Mouse (Mus musculus) midbrain, postnatal 0 days (tissue): ENCODE measurements around the gene Isl1. TPM values are rescaled to one million over a fixed set of nuclear protein-coding genes. Genes with fewer than 3 reads are reported as not detected.
A peak's percentile ranks its signal among the peaks of the same experiment; 100 is the strongest.

Source experiments
- ATAC-seq: fragments of 200-750 bp; cut with Nextera tagmentation; 2 replicates; pipeline ENCODE4 v1.8.0; 2017; ENCODE audit warnings: moderate number of reproducible peaks, mild to moderate bottlenecking, moderate TSS enrichment, moderate library complexity; ENCODE audit not compliant: low FRiP score
- DNase-seq: peaks from one replicate; pipeline ENCODE4 v3.0.0-alpha.2; 2015; ENCODE audit warnings: low spot score
- H3K27ac ChIP-seq: fragments of 300-500 bp; sonication (generic); 2 replicates; pipeline ENCODE4 v1.5.1; 2014; ENCODE audit warnings: low read depth, mild to moderate bottlenecking, low read length, mixed read lengths
- H3K27me3 ChIP-seq: fragments of 300-500 bp; sonication (generic); 2 replicates; pipeline ENCODE4 v1.6.1; 2014; ENCODE audit warnings: low read length, control low read depth, mixed read lengths; ENCODE audit not compliant: insufficient read depth
- H3K36me3 ChIP-seq: fragments of 300-500 bp; sonication (generic); 2 replicates; pipeline ENCODE4 v1.6.1; 2014; ENCODE audit warnings: low read length, control low read depth, mixed read lengths; ENCODE audit not compliant: insufficient read depth
- H3K4me1 ChIP-seq: fragments of 300-500 bp; sonication (generic); 2 replicates; pipeline ENCODE4 v1.6.1; 2014; ENCODE audit warnings: mild to moderate bottlenecking, control low read depth, antibody characterized with exemption, low read length, mixed read lengths; ENCODE audit not compliant: insufficient read depth
- H3K4me2 ChIP-seq: fragments of 300-500 bp; sonication (generic); 2 replicates; pipeline ENCODE4 v1.6.1; 2014; ENCODE audit warnings: low read depth, mild to moderate bottlenecking, low read length, mixed read lengths; ENCODE audit not compliant: poor library complexity, severe bottlenecking
- H3K4me3 ChIP-seq: fragments of 300-500 bp; sonication (generic); 2 replicates; pipeline ENCODE4 v1.5.1; 2014; ENCODE audit warnings: low read depth, mild to moderate bottlenecking, low read length, moderate library complexity
- H3K9ac ChIP-seq: fragments of 300-500 bp; sonication (generic); replicated peaks from 2 replicates; pipeline ENCODE4 v1.6.1; 2014; ENCODE audit warnings: mild to moderate bottlenecking, low read length, moderate library complexity, mixed read lengths; ENCODE audit not compliant: poor library complexity, severe bottlenecking
- H3K9me3 ChIP-seq: fragments of 300-500 bp; sonication (generic); 2 replicates; pipeline ENCODE4 v1.6.1; 2016; ENCODE audit warnings: low read length, control low read depth
- CTCF ChIP-seq: IDR thresholded peaks from 2 replicates; pipeline ENCODE4 v1.5.1; 2016; ENCODE audit warnings: antibody characterized with exemption, mild to moderate bottlenecking
- WGBS: fragments of 180-500 bp; shearing (Covaris S2); extraction: QIAGEN DNeasy Blood & Tissue Kit; methylation state at CpG from one replicate; pipeline ENCODE4 v1.1.7; 2014; 5-methylcytosine and 5-hydroxymethylcytosine counted together
- polyA plus RNA-seq: library from polyadenylated mRNA; unstranded; fragments of >200 nt; fragmentation: Nextera tagmentation; extraction: Ambion mirVana; gene quantifications from 2 replicates; pipeline ENCODE4 v1.2.1, GENCODE M21; 2015
- total RNA-seq: library from RNA; depleted of rRNA; stranded (reverse); fragments of >200 nt; gene quantifications from 2 replicates; pipeline ENCODE4 v1.2.3, GENCODE M21; 2014; rRNA removed

Gene Isl1
- total RNA-seq = 6.8 and 12.3 TPM in 2 replicates
- 13.2 and 25.8 TPM in 2 replicates for polyA plus RNA-seq

- peak; percentile 63 for ATAC-seq
- Histone ChIP-seq H3K4me3 (peak within 1 kb of the TSS; percentile 39), H3K27me3 (peaks cover 69% of the 10 kb centered on the region), H3K9me3 (no peaks in the 10 kb centered on the region), H3K4me2 (peak within 1 kb of the TSS; percentile 52), H3K9ac (no peak within 1 kb of the TSS), H3K4me1 (no peaks in the 10 kb centered on the region), H3K27ac (no peak within 1 kb of the TSS), H3K36me3 (no peaks in the 10 kb centered on the region)
- DNase-seq = peak; percentile 51
- WGBS = under 1% methylated on average over 62 of the region's 82 CpGs
- TF ChIP-seq CTCF = no peak
Observed at GRCm38 (mm10) chr13:116309584-116310462, at the start of gene Isl1. TSS of gene Isl1 (minus strand) at chr13:116309689.

- Histone ChIP-seq H3K4me3 (no peak overlapping the region), H3K27me3 (peaks cover 5% of the 10 kb centered on the region; the same call in 1 of the 2 replicates), H3K9ac (no peak overlapping the region), H3K36me3 (no peaks in the 10 kb centered on the region), H3K27ac (no peak overlapping the region), H3K4me1 (no peaks in the 10 kb centered on the region), H3K4me2 (no peak overlapping the region), H3K9me3 (no peaks in the 10 kb centered on the region)
- ATAC-seq (peak; percentile 56; the same call in 1 of the 2 replicates), DNase-seq (no peak)
- 49% methylated on average over 3 of the region's 3 CpGs for WGBS
- no peak for TF ChIP-seq CTCF
Observed at GRCm38 (mm10) chr13:116335763-116336162, 26.3 kb upstream of the Isl1 start.

GRCm38 (mm10) chr13:116313636-116314530 lies 4.4 kb upstream of the Isl1 start:
- no peaks in the 10 kb centered on the region for H3K36me3 ChIP-seq
- no peak overlapping the region for H3K9ac ChIP-seq
- no peaks in the 10 kb centered on the region for H3K9me3 ChIP-seq
- H3K27me3 ChIP-seq = peaks cover 63% of the 10 kb centered on the region
- ATAC-seq (no peak), DNase-seq (no peak)
- no peaks in the 10 kb centered on the region for H3K4me1 ChIP-seq
- H3K4me3 ChIP-seq = no peak overlapping the region
- no peak overlapping the region for H3K4me2 ChIP-seq
- 2% methylated on average over 28 of the region's 28 CpGs for WGBS
- H3K27ac ChIP-seq = no peak overlapping the region
- TF ChIP-seq CTCF = no peak

GRCm38 (mm10) chr13:116311871-116312720 lies 2.6 kb upstream of the Isl1 start:
- H3K9me3 ChIP-seq = no peaks in the 10 kb centered on the region
- WGBS = 3% methylated on average over 13 of the region's 13 CpGs
- DNase-seq = peak; percentile 21
- no peak overlapping the region for H3K4me2 ChIP-seq
- H3K9ac ChIP-seq = no peak overlapping the region
- no peaks in the 10 kb centered on the region for H3K36me3 ChIP-seq
- peak; percentile 55 for TF ChIP-seq CTCF
- peaks cover 61% of the 10 kb centered on the region for H3K27me3 ChIP-seq
- H3K4me3 ChIP-seq = no peak overlapping the region
- no peak for ATAC-seq
- no peak overlapping the region for H3K27ac ChIP-seq
- no peaks in the 10 kb centered on the region for H3K4me1 ChIP-seq

GRCm38 (mm10) chr13:116311011-116311410 lies 1.5 kb upstream of the Isl1 start:
- H3K27me3 ChIP-seq = peaks cover 70% of the 10 kb centered on the region
- H3K4me2 ChIP-seq = no peak overlapping the region
- no peaks in the 10 kb centered on the region for H3K9me3 ChIP-seq
- H3K9ac ChIP-seq = no peak overlapping the region
- WGBS = 5% methylated on average over 4 of the region's 4 CpGs
- no peak for DNase-seq
- no peak for TF ChIP-seq CTCF
- no peak overlapping the region for H3K4me3 ChIP-seq
- H3K4me1 ChIP-seq = no peaks in the 10 kb centered on the region
- no peaks in the 10 kb centered on the region for H3K36me3 ChIP-seq
- no peak for ATAC-seq
- no peak overlapping the region for H3K27ac ChIP-seq
